Mouse (Mus musculus) cerebellum, postnatal 14 days (tissue): ENCODE measurements at regions not wholly inside any gene's neighbourhood (a gene's known extent, or its start where the extent isn't known, plus 50 kb on each side); places are given as distances from the start of the nearest gene placed in this dataset.
A peak's percentile ranks its signal among the peaks of the same experiment; 100 is the strongest.

Experiments used
- DNase-seq, 2 experiments: peaks; one replicate each; pipeline ENCODE4 v3.0.0; 2021; ENCODE audit warnings: mixed read lengths in 2 of 2

GRCm38 (mm10) chr12:14415543-14416181 lies 263.8 kb upstream of the Fam84a start:
- DNase-seq = no peak

GRCm38 (mm10) chr12:14411102-14411501 lies 259.2 kb upstream of the Fam84a start:
- DNase-seq = no peak

DNA sequence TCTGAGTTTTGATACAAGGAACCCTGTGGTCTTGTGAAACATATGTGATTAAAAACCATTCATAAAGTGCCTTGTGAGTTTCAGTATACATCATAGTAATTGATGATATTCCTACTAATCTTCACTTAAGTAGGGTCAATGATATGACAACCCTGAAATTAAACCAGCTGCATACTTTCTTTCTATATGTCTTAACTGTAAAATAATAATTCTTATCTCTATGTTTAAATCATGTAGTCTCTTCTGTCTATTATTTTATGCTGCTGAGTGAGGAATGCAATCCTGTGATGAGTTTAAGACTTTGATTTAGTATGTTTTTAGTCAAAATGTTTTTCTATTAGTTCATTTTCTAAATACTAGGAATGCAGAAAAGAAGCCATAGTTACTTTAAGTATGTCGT lies 253.9 kb upstream of the Fam84a start:
- DNase-seq = no peak

GRCm38 (mm10) chr12:14376211-14376610 lies 224.4 kb upstream of the Fam84a start:
- DNase-seq = no peak

DNA sequence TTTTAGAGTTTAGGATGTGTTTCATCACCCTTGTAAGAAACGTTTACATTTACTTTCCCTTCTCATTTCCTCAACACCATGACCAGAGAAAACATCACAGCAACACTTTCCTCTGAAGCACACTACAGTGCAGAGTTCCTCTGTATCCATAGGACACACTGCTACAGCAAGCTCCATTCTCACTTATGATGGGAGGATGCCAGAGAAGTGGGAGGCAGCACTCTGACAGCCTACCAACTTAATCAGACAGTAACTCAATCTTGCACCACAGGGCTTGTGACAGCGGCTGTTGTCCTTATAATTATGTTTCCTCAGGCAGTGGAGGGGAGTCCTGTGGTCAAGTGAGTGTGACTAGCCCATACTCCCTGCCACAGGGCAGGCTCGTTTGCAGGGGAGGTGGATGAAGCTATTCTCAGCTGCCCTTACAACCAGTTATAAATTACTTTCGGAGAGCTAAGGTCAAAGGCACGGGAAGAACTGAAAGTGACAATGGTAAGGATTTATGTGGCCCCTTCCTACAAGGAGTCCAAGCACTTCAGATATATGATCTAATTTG lies 186.5 kb upstream of the Fam84a start:
- DNase-seq = no peak

- DNase-seq = no peak
Measured at GRCm38 (mm10) chr12:14337813-14338212, 186.0 kb upstream of the Fam84a start.

GRCm38 (mm10) chr12:14318693-14319092 lies 166.8 kb upstream of the Fam84a start:
- peak in 1 of 2 experiments; percentile 6 for DNase-seq

DNA sequence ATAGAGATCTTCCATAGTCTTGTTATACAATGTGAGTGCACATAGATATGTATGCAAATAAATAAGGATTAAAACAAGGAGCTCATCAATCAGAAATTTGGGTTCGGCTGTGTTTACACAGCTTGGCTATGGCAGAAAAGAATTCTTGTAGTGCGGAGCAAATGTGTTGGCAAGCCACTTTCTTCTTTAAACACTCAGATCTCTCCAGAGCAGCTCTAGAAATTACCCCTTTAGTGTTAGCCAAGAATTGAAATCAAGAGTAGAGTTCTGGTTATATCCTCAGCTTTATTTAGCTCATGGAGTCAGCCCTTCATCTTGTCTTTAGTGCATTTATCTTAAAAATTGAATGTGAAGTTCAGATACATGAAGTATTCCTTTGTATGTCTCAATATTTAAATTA lies 164.5 kb upstream of the Fam84a start:
- DNase-seq = no peak

- peak; percentile 82 to 93 for DNase-seq
Measured at GRCm38 (mm10) chr12:14315780-14316179, 163.9 kb upstream of the Fam84a start.

- DNase-seq = no peak
Measured at GRCm38 (mm10) chr12:14302366-14302930, 150.6 kb upstream of the Fam84a start.

GRCm38 (mm10) chr12:14301676-14302365 lies 150.0 kb upstream of the Fam84a start:
- no peak for DNase-seq

- DNase-seq = no peak
Measured at GRCm38 (mm10) chr12:14292083-14292482, 140.2 kb upstream of the Fam84a start.

- DNase-seq = no peak
Measured at GRCm38 (mm10) chr12:14287657-14288056, 135.8 kb upstream of the Fam84a start.

DNA sequence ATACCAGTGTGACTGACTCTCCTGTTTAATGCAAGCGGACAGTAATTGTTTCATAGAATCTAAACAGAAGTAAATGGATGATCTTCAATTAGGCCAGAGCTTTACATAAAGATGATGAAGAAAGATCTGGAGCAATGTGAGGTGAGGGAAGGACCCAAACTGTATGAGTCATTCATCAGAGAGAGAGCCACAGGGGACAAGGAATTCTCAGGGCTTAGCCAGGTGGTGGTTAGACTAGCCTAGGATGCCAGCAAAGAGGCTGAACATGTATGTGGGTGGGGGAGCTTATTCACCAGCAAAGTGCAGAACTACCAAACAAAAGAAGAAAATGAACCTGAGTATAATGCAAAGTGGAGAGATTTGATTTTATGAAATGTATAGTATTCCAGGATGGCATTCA lies 134.8 kb upstream of the Fam84a start:
- no peak for DNase-seq

GRCm38 (mm10) chr12:14285870-14286535 lies 134.1 kb upstream of the Fam84a start:
- peak; percentile 75 to 77 for DNase-seq

GRCm38 (mm10) chr12:14283106-14283692 lies 131.3 kb upstream of the Fam84a start:
- DNase-seq = no peak

DNA sequence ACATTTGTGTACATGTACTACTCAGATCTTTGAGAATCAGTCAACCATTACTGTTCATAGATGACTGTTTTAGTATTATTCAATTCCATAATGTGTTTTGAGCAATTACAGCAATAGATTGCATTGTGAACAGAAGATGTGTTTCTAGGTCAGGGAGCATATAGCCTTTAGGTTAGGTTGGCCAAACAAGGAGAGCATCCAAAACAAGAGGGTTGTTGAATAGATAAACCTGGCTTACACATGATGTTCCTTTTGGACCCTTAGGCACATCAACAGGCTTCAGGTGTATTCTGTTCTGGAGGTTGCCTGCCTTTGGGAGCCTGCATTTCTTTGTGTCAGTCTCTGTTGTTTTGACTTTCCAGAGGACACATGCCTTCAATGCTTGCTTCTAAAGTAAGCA lies 123.4 kb upstream of the Fam84a start:
- no peak for DNase-seq

DNA sequence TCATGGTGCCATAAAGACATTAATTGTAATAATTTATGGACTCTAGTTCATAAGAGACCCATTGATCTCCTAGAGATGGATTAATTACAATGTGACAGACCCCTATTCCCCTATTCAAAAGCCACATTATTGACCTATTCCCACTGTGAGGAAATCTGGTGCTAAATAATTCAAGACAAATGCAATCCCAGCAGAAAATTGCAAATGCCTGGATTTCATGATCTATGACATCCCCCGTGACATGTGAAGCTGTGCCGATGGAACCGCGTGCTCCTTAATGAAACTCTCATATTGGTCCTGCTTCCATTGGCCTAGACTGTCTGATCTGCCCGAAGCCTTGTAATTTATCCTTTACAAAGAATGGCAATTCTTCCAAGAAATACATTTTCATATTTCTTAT lies 122.9 kb upstream of the Fam84a start:
- DNase-seq = no peak

- DNase-seq = peak; percentile 17 to 53
Measured at GRCm38 (mm10) chr12:14271216-14271615, 119.4 kb upstream of the Fam84a start.

- DNase-seq = no peak
Measured at GRCm38 (mm10) chr12:14261102-14261501, 109.2 kb upstream of the Fam84a start.

GRCm38 (mm10) chr12:14260288-14260687 lies 108.4 kb upstream of the Fam84a start:
- DNase-seq = no peak

DNA sequence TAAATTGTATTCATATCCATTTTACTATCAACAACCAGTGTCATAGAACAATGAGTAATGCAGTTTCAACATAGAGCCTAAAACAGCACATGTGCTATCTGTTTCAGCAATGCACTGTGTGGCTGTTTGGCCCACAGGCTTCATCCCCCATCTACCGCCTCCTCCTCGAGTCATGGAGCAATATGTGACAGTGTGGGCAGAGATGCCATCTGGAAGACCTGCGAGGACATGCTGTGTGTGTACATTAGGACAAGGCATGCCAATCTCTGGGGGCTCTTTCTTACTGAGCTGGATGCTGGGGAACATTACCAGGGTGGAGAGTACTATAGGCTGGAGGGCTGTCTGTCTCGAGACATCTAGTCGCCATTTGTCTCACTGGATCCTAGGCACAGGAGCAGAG lies 101.5 kb upstream of the Fam84a start:
- DNase-seq = no peak

- DNase-seq = no peak
Measured at GRCm38 (mm10) chr12:14250124-14250523, 98.3 kb upstream of the Fam84a start.
